Mouse (Mus musculus) erythroblast, embryonic 14.5 days (primary cell): ENCODE measurements at regions not wholly inside any gene's neighbourhood (a gene's known extent, or its start where the extent isn't known, plus 50 kb on each side); places are given as distances from the start of the nearest gene placed in this dataset.

ENCODE experiments used
- H3K27me3 ChIP-seq: 2 replicates; pipeline ENCODE4 v1.6.1; 2012; ENCODE audit warnings: inconsistent platforms; ENCODE audit not compliant: control insufficient read depth
- H3K36me3 ChIP-seq: 2 replicates; pipeline ENCODE4 v1.6.1; 2012; ENCODE audit warnings: mild to moderate bottlenecking, inconsistent platforms; ENCODE audit not compliant: control insufficient read depth
- H3K4me1 ChIP-seq: 2 replicates; pipeline ENCODE4 v1.6.1; 2012; ENCODE audit warnings: inconsistent platforms; ENCODE audit not compliant: control insufficient read depth
- H3K4me3 ChIP-seq: replicated peaks from 2 replicates; pipeline ENCODE3; 2012; ENCODE audit warnings: moderate library complexity, mild to moderate bottlenecking, inconsistent platforms
- H3K9me3 ChIP-seq: 2 replicates; pipeline ENCODE4 v1.6.1; 2012; ENCODE audit warnings: low read length, inconsistent platforms, mixed read lengths; ENCODE audit not compliant: control insufficient read depth
- GATA1 ChIP-seq: IDR thresholded peaks from 2 replicates; pipeline ENCODE4 v1.6.1; 2012; ENCODE audit warnings: low read length, inconsistent platforms, mixed read lengths
- TAL1 ChIP-seq: IDR thresholded peaks from 3 replicates; pipeline ENCODE4 v1.6.1; 2012; ENCODE audit warnings: low read length, inconsistent platforms, mixed read lengths

- no peaks in the 10 kb centered on the region; the same call in 1 of the 2 replicates for H3K27me3 ChIP-seq
- H3K4me1 ChIP-seq, result peaks cover 5% of the 10 kb centered on the region
- H3K4me3 ChIP-seq, result no peak overlapping the region
- no peak for TF ChIP-seq GATA1
- TF ChIP-seq TAL1, result no peak
- no peaks in the 10 kb centered on the region for H3K9me3 ChIP-seq
- H3K36me3 ChIP-seq, result no peaks in the 10 kb centered on the region
These were observed 230.3 kb upstream of the Runx1 start for GRCm38 (mm10) chr16:93056295-93056694.

GRCm38 (mm10) chr16:93055545-93055944 lies 229.6 kb upstream of the Runx1 start:
- no peaks in the 10 kb centered on the region for H3K9me3 ChIP-seq
- no peak overlapping the region for H3K4me3 ChIP-seq
- H3K4me1 ChIP-seq, result no peaks in the 10 kb centered on the region
- H3K27me3 ChIP-seq, result no peaks in the 10 kb centered on the region; the same call in 1 of the 2 replicates
- TF ChIP-seq GATA1 (no peak), TAL1 (no peak)
- no peaks in the 10 kb centered on the region for H3K36me3 ChIP-seq

DNA sequence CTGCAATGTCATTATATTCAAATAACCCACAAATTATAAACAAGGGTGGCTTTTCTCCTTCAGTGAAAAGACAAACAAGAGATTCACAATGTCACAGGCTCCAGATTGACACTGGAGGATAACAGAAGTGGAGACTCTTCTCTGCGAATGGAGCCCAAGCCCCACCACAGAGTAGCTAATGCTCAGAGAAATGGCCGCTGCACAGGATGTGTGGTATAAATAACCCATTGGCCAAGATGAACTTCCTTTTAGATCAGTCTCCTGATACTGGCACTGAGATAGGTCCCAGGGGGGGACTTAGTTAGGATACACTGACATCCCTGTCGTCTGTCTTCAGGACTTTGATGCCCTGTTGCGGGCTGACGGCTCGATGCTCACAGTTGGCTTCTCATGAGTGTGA lies 225.3 kb upstream of the Runx1 start:
- no peaks in the 10 kb centered on the region for H3K36me3 ChIP-seq

GRCm38 (mm10) chr16:93048418-93048932 lies 222.5 kb upstream of the Runx1 start:
- H3K36me3 ChIP-seq, result no peaks in the 10 kb centered on the region
- no peak overlapping the region for H3K4me3 ChIP-seq
- TF ChIP-seq TAL1 (no peak), GATA1 (no peak)
- H3K9me3 ChIP-seq, result no peaks in the 10 kb centered on the region
- H3K27me3 ChIP-seq, result no peaks in the 10 kb centered on the region; the same call in 1 of the 2 replicates
- no peaks in the 10 kb centered on the region for H3K4me1 ChIP-seq

More for the DNA sequence above, 225.3 kb upstream of the Runx1 start:
- Histone ChIP-seq H3K27me3 (no peaks in the 10 kb centered on the region; the same call in 1 of the 2 replicates), H3K4me1 (no peaks in the 10 kb centered on the region), H3K4me3 (no peak overlapping the region), H3K9me3 (no peaks in the 10 kb centered on the region)
- TF ChIP-seq TAL1 (no peak), GATA1 (no peak)

DNA sequence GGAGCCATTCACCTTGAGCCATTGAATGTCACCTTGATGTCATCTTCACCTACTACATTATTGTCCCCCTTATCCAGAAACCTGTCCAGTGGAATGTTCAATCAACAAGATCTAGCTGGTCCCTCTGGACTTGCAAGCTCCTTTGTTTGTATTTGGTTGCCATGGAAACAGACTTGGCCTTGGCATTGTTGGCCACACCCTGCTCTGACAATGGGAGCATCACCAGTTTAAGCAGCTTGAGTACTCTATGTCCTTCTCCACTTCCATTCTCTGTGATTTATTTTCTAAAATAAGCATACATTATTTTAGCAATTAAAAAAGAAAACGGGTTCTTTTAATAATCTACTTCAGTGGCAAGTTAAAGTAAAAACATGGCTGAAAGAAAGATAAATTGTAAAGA lies 221.6 kb upstream of the Runx1 start:
- H3K36me3 ChIP-seq, result no peaks in the 10 kb centered on the region
- H3K4me3 ChIP-seq, result no peak overlapping the region
- no peak for TF ChIP-seq GATA1
- TF ChIP-seq TAL1, result no peak
- H3K9me3 ChIP-seq, result no peaks in the 10 kb centered on the region
- H3K4me1 ChIP-seq, result no peaks in the 10 kb centered on the region
- H3K27me3 ChIP-seq, result no peaks in the 10 kb centered on the region; the same call in 1 of the 2 replicates

DNA sequence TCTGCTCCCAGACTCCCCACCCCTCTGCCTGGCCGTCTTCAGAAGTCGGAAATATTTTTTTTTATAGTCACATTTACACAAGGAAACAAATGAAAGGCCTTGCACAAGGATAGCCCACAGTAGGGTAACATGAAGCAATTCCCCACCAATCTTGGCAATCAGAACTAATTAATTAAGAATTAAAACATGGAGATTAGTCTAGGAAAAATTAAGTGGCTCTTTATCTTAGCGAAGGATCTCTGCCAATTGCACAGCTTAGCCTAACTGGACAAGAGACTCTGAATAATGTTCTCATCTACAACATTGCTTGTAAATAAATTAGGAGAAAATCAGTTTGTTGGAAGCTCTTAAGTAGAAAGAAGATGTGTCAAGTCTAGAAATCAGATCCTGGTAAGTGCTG lies 220.3 kb upstream of the Runx1 start:
- H3K4me3 ChIP-seq, result no peak overlapping the region
- H3K36me3 ChIP-seq, result no peaks in the 10 kb centered on the region
- TF ChIP-seq TAL1 (no peak), GATA1 (no peak)
- no peaks in the 10 kb centered on the region for H3K27me3 ChIP-seq
- no peaks in the 10 kb centered on the region for H3K9me3 ChIP-seq
- H3K4me1 ChIP-seq, result no peaks in the 10 kb centered on the region

GRCm38 (mm10) chr16:93043355-93043754 lies 217.4 kb upstream of the Runx1 start:
- Histone ChIP-seq H3K4me3 (no peak overlapping the region), H3K4me1 (no peaks in the 10 kb centered on the region), H3K27me3 (0 out of 2 replicates have a peak, but pooled peaks cover 3% of the 10 kb centered on the region), H3K9me3 (peaks cover 5% of the 10 kb centered on the region), H3K36me3 (no peaks in the 10 kb centered on the region)
- TF ChIP-seq TAL1, result no peak
- TF ChIP-seq GATA1, result no peak

GRCm38 (mm10) chr16:93042941-93043340 lies 217.0 kb upstream of the Runx1 start:
- Histone ChIP-seq H3K4me3 (no peak overlapping the region), H3K36me3 (no peaks in the 10 kb centered on the region), H3K27me3 (0 out of 2 replicates have a peak, but pooled peaks cover 3% of the 10 kb centered on the region), H3K4me1 (no peaks in the 10 kb centered on the region), H3K9me3 (peaks cover 5% of the 10 kb centered on the region)
- TF ChIP-seq TAL1, result no peak
- no peak for TF ChIP-seq GATA1

- Histone ChIP-seq H3K9me3 (peaks cover 5% of the 10 kb centered on the region), H3K4me3 (no peak overlapping the region), H3K27me3 (0 out of 2 replicates have a peak, but pooled peaks cover 3% of the 10 kb centered on the region), H3K4me1 (no peaks in the 10 kb centered on the region), H3K36me3 (no peaks in the 10 kb centered on the region)
- TF ChIP-seq GATA1 (no peak), TAL1 (no peak)
These were observed 216.5 kb upstream of the Runx1 start for GRCm38 (mm10) chr16:93042491-93042890.

GRCm38 (mm10) chr16:93041887-93042286 lies 215.9 kb upstream of the Runx1 start:
- Histone ChIP-seq H3K4me3 (no peak overlapping the region), H3K9me3 (peaks cover 5% of the 10 kb centered on the region), H3K36me3 (no peaks in the 10 kb centered on the region), H3K27me3 (0 out of 2 replicates have a peak, but pooled peaks cover 3% of the 10 kb centered on the region), H3K4me1 (no peaks in the 10 kb centered on the region)
- no peak for TF ChIP-seq TAL1
- TF ChIP-seq GATA1, result no peak
